Mouse (Mus musculus) lung, embryonic 16.5 days (tissue): ENCODE data around the gene Erap1. TPM values are rescaled to one million over a fixed set of nuclear protein-coding genes. Genes with fewer than 3 reads are reported as not detected.
"Not testable (repeated sequence)": the region's sequence is repeated elsewhere in the genome, so short reads cannot be mapped to it uniquely, and the experiment has no call there.

ENCODE experiments used
- ATAC-seq: fragments of 200-750 bp; cut with Nextera tagmentation; 2 replicates; pipeline ENCODE4 v1.8.0; 2017; ENCODE audit warnings: low read depth, mild to moderate bottlenecking, moderate library complexity
- H3K27ac ChIP-seq: fragments of 300-500 bp; sonication (generic); 2 replicates; pipeline ENCODE4 v1.5.1; 2014; ENCODE audit warnings: mild to moderate bottlenecking, control low read depth, low read length
- H3K27me3 ChIP-seq: fragments of 300-500 bp; sonication (generic); 2 replicates; pipeline ENCODE4 v1.6.1; 2014; ENCODE audit warnings: low read depth, low read length, mixed read lengths; ENCODE audit not compliant: control insufficient read depth, insufficient read depth
- H3K36me3 ChIP-seq: fragments of 300-500 bp; sonication (generic); 2 replicates; pipeline ENCODE4 v1.6.1; 2014; ENCODE audit warnings: low read length; ENCODE audit not compliant: control insufficient read depth, insufficient read depth
- H3K4me1 ChIP-seq: fragments of 300-500 bp; sonication (generic); replicated peaks from 2 replicates; pipeline ENCODE4 v1.6.1; 2014; ENCODE audit warnings: low read length, mixed read lengths; ENCODE audit not compliant: control insufficient read depth, insufficient read depth
- H3K4me2 ChIP-seq: fragments of 300-500 bp; sonication (generic); 2 replicates; pipeline ENCODE4 v1.6.1; 2014; ENCODE audit warnings: low read depth, low read length, control low read depth
- H3K4me3 ChIP-seq: fragments of 300-500 bp; sonication (generic); 2 replicates; pipeline ENCODE4 v1.5.1; 2014; ENCODE audit warnings: mild to moderate bottlenecking, low read length, control low read depth
- H3K9ac ChIP-seq: fragments of 300-500 bp; sonication (generic); 2 replicates; pipeline ENCODE4 v1.6.1; 2014; ENCODE audit warnings: low read length, control low read depth
- H3K9me3 ChIP-seq: fragments of 300-500 bp; sonication (generic); 2 replicates; pipeline ENCODE4 v1.6.1; 2016; ENCODE audit warnings: low read length; ENCODE audit not compliant: control insufficient read depth
- WGBS: fragments of 180-500 bp; shearing (Covaris S2); extraction: QIAGEN DNeasy Blood & Tissue Kit; methylation state at CpG from one replicate; pipeline ENCODE4 v1.1.7; 2014; 5-methylcytosine and 5-hydroxymethylcytosine counted together
- polyA plus RNA-seq: library from polyadenylated mRNA; unstranded; fragments of >200 nt; fragmentation: Nextera tagmentation; extraction: Ambion mirVana; gene quantifications from 2 replicates; pipeline ENCODE4 v1.2.1, GENCODE M21; 2015

Erap1 gene
- 41.1 and 44.8 TPM in 2 replicates for polyA plus RNA-seq

GRCm38 (mm10) chr13:74638793-74639711, at the start of gene Erap1:
Gene Erap1 (plus strand): TSS chr13:74639568.
- H3K27ac ChIP-seq = peak within 1 kb of the TSS; percentile 98
- WGBS = under 1% methylated on average over 12 of the region's 12 CpGs
- peak within 1 kb of the TSS; percentile 99 for H3K9ac ChIP-seq
- no peaks in the 10 kb centered on the region for H3K27me3 ChIP-seq
- peak within 1 kb of the TSS; percentile 96 for H3K4me3 ChIP-seq
- no peaks in the 10 kb centered on the region for H3K36me3 ChIP-seq
- H3K4me2 ChIP-seq = peak within 1 kb of the TSS; percentile 89
- ATAC-seq = peak; percentile 72
- no peaks in the 10 kb centered on the region for H3K4me1 ChIP-seq
- H3K9me3 ChIP-seq = no peaks in the 10 kb centered on the region

- H3K36me3 ChIP-seq, H3K4me3 ChIP-seq, H3K9me3 ChIP-seq, H3K9ac ChIP-seq, H3K27me3 ChIP-seq, H3K27ac ChIP-seq, ATAC-seq, H3K4me2 ChIP-seq, H3K4me1 ChIP-seq: not testable (repeated sequence)
- 48% methylated on average over 12 of the region's 12 CpGs for WGBS
These were observed 48.0 kb upstream of the Erap1 start for GRCm38 (mm10) chr13:74591401-74591821.

DNA sequence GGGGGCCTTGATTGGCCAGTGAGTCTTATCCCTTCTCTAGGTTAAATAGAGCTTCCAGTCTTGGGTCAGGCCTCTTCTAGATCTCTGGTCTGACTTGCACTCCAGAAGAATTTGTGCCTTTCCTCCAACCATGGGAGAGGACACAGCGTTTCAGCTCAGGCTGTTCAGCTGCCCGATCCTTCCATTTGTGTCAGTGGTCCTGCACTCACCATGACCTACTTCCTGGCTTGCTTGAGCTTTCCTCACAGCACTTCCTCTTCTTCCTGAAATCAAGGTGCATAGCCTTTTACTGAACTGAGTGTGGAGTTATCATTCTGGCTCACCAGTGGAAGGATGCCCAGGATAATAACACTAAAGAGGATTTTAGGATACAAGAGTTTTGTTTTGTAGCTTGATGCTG, 47.5 kb upstream of the Erap1 start:
- 86% methylated on average over 2 of the region's 2 CpGs for WGBS
- not testable (repeated sequence) for H3K27ac ChIP-seq, ATAC-seq, H3K27me3 ChIP-seq, H3K36me3 ChIP-seq, H3K4me1 ChIP-seq, H3K4me3 ChIP-seq, H3K4me2 ChIP-seq, H3K9ac ChIP-seq, H3K9me3 ChIP-seq

DNA sequence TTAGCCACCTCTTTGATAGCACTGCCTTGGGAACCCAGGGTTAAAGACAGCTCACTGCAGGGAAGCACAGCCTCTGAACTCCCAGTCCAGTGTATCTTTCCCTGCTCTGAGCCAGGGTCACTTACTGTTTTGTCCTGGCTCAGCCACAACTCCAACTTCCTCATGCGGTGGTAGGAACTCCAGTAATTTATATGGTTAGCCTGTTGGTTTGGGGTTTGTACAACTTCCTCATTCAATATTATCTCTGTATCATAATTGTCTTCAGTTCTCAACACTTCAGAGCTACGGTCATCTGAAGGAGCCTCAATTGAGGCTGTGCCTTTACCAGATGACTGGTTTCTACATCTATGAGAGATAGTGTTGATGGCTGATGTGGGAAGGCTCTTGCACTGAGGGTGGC, 42.3 kb upstream of the Erap1 start:
- not testable (repeated sequence) for ATAC-seq, H3K9me3 ChIP-seq, H3K4me3 ChIP-seq, H3K4me2 ChIP-seq, H3K36me3 ChIP-seq, H3K4me1 ChIP-seq, H3K9ac ChIP-seq, H3K27ac ChIP-seq, H3K27me3 ChIP-seq
- 86% methylated on average over 2 of the region's 2 CpGs for WGBS

DNA sequence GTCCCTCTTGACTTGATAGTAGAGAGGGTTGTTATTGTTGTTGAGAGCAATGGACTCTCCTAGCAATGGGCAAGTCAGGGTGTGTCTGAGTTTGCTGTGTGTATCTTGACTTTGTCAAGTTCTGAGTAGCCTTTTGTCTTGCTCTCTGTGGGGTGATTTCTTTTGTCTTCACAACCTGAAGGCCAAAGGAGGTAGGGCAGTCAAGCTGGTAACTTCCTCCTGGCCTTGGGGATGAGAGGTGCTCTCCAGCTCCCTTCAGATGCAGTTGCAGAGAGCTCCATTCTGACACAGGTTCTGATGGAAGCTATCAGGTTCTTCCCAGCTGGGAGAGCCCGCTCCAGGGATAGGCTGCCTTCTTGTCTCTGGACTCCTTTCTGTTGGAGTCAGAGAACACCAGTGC, 37.6 kb upstream of the Erap1 start:
- no CpG with 5 or more reads among the region's 1 CpGs for WGBS
- not testable (repeated sequence) for H3K27me3 ChIP-seq, ATAC-seq, H3K9ac ChIP-seq, H3K36me3 ChIP-seq, H3K27ac ChIP-seq, H3K4me3 ChIP-seq, H3K9me3 ChIP-seq, H3K4me1 ChIP-seq, H3K4me2 ChIP-seq

DNA sequence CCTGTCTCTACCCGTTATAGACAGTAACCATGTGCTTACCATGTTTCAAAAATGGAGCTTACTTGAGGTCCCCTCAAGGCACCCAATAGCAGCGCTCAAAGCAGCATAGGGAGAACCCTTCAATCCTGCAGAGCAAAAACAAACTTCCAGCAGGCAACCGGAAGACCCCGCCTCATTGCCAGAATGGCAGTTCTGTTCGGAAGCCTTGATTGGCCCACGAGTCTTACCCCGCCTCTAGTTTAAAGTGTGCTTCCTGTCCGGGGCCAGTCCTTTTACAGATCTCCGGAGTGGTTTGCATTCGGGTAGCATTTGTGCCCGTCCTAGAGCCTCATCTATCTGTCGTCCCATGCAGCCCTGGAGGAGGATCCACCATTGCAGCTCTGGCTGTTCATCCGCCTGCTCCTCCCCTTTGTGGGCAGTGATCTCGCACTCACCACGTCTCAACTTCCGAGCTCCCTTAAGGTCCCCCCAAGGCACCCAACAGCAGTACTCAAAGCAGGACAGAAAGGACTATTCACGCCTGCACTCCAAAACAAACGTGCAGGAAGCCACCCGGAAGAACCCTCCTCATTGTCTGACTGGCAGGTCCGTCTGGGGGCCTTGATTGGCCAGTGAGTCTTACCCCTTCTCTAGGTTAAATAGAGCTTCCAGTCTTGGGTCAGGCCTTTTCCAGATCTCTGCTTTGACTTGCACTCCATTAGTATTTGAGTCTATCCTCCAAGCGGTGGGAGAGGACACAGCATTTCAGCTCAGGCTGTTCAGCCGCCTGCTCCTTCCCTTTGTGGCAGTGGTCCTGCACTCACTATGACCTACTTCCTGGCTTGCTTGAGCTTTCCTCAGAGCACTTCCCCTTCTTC, 22.0 kb upstream of the Erap1 start:
- H3K4me3 ChIP-seq = peak overlapping the region; percentile 65
- peak overlapping the region; percentile 73 for H3K9ac ChIP-seq
- peak overlapping the region; percentile 96 for H3K27ac ChIP-seq
- not testable (repeated sequence) for H3K9me3 ChIP-seq, H3K36me3 ChIP-seq, H3K4me1 ChIP-seq, H3K27me3 ChIP-seq
- WGBS = 8% methylated on average over 22 of the region's 22 CpGs
- ATAC-seq = peak; percentile 98
- H3K4me2 ChIP-seq = peak overlapping the region; percentile 62

GRCm38 (mm10) chr13:74632327-74632726, 7.0 kb upstream of the Erap1 start:
- H3K4me2 ChIP-seq = no peak overlapping the region
- no peaks in the 10 kb centered on the region for H3K4me1 ChIP-seq
- no peaks in the 10 kb centered on the region for H3K27me3 ChIP-seq
- no peaks in the 10 kb centered on the region for H3K36me3 ChIP-seq
- H3K4me3 ChIP-seq = no peak overlapping the region
- WGBS = 20% methylated on average over 1 of the region's 1 CpGs
- H3K9ac ChIP-seq = no peak overlapping the region
- no peaks in the 10 kb centered on the region for H3K9me3 ChIP-seq
- H3K27ac ChIP-seq = no peak overlapping the region
- no peak for ATAC-seq

- H3K27me3 ChIP-seq = no peaks in the 10 kb centered on the region
- H3K4me2 ChIP-seq = no peak overlapping the region
- ATAC-seq = no peak
- WGBS = 68% methylated on average over 3 of the region's 3 CpGs
- no peaks in the 10 kb centered on the region for H3K36me3 ChIP-seq
- no peak overlapping the region for H3K9ac ChIP-seq
- no peak overlapping the region for H3K27ac ChIP-seq
- H3K4me3 ChIP-seq = no peak overlapping the region
- no peaks in the 10 kb centered on the region for H3K9me3 ChIP-seq
- H3K4me1 ChIP-seq = no peaks in the 10 kb centered on the region
These were observed 6.5 kb upstream of the Erap1 start for GRCm38 (mm10) chr13:74632857-74633256.
